Mouse (Mus musculus) C2C12 (cell line): ENCODE data around the gene Foxp1.

Experiments
- CEBPB ChIP-seq: IDR thresholded peaks from one replicate; pipeline ENCODE4 v1.6.1; 2011; ENCODE audit warnings: low read depth, mild to moderate bottlenecking, control low read depth, moderate library complexity
- CTCF ChIP-seq: IDR thresholded peaks from one replicate; pipeline ENCODE4 v1.5.1; 2011; ENCODE audit not compliant: control insufficient read depth, insufficient read depth, insufficient read length
- FOSL1 ChIP-seq: IDR thresholded peaks from one replicate; pipeline ENCODE4 v1.8.0; 2011; ENCODE audit warnings: mild to moderate bottlenecking, low read length; ENCODE audit not compliant: poor library complexity, insufficient read depth, severe bottlenecking
- MAX ChIP-seq: IDR thresholded peaks from one replicate; pipeline ENCODE4 v1.6.1; 2011; ENCODE audit warnings: mild to moderate bottlenecking, control low read depth
- MYOD1 ChIP-seq: IDR thresholded peaks from one replicate; pipeline ENCODE4 v1.6.1; 2011; ENCODE audit warnings: low read depth; ENCODE audit not compliant: control insufficient read depth, insufficient read length
- MYOG ChIP-seq: IDR thresholded peaks from one replicate; pipeline ENCODE4 v1.6.1; 2011; ENCODE audit not compliant: control insufficient read depth, insufficient read length; ENCODE audit errors: extremely low read depth
- USF1 ChIP-seq: IDR thresholded peaks from one replicate; pipeline ENCODE4 v1.6.1; 2011; ENCODE audit warnings: low read depth, mild to moderate bottlenecking, control low read depth, moderate library complexity

DNA sequence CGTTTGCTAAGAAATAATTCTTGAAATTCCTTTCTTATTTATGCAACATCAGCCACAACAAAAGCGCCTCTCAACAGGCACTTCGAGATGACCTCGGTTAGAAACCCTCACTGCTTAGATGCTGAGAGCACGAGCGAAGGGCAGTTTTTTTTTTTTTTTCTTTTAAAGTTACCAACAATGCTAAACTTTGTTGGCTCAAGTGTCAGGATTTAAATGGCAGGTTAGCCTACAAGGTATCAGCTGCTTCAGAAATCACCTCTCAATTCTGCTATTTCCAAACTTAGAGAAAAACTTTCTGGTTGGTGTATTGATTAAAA, 493.6 kb downstream of the Foxp1 start:
- TF ChIP-seq CTCF (no peak), FOSL1 (no peak), MYOG (no peak), MAX (no peak), USF1 (no peak), CEBPB (peak; percentile 10), MYOD1 (no peak)
